10 mouse cellular contexts compared by ENCODE assay signal in genomic region chr15:66353825-66354452, GRCm38 (mm10).
DNase-seq lines count a peak whose midpoint lies in the region; ATAC-seq and TF ChIP-seq lines count a peak whose summit lies in the region.
"Had no signal": no experiment of that assay in that cellular context is flagged by ENCODE, and none has a peak within 500 bp of the region (broad histone marks: within the 10 kb centered on the region; RNA-seq: fewer than 3 reads in every experiment).

No protein-coding gene starts in this region.

- H3K4me2 ChIP-seq in neural tube, embryonic 15.5 days, result no peak overlapping the region
- H3K4me2 ChIP-seq: embryonic facial prominence, embryonic 15.5 days had no signal

- H3K9me3 ChIP-seq in neural tube, embryonic 15.5 days (replicated peaks), result no peaks in the 10 kb centered on the region
- H3K9me3 ChIP-seq: embryonic facial prominence, embryonic 15.5 days had no signal

- H3K4me1 ChIP-seq in cortical plate, adult 2 months (ENCODE audit: control insufficient read depth, insufficient read depth, low read length), result peaks cover 1% of the 10 kb centered on the region; the same call in 1 of the 2 replicates
- H3K4me1 ChIP-seq in neural tube, embryonic 15.5 days, result no peaks in the 10 kb centered on the region; the same call in 1 of the 2 replicates
- H3K4me1 ChIP-seq: embryonic facial prominence, embryonic 15.5 days had no signal

- no peak overlapping the region for H3K9ac ChIP-seq in neural tube, embryonic 15.5 days (replicated peaks)
- H3K9ac ChIP-seq: embryonic facial prominence, embryonic 15.5 days; liver, embryonic 14.5 days had no signal

- ATAC-seq in neural tube, embryonic 15.5 days (ENCODE audit: low FRiP score), result 0 out of 2 replicates have a peak, but pooled peaks have one; percentile 70

- peak overlapping the region; percentile 77; the same call in 1 of the 2 replicates for H3K27ac ChIP-seq in cortical plate, adult 2 months (ENCODE audit: insufficient read depth, low read length)
- H3K27ac ChIP-seq in neural tube, embryonic 15.5 days (replicated peaks), result no peak overlapping the region
- H3K27ac ChIP-seq: embryonic facial prominence, embryonic 15.5 days; liver, embryonic 14.5 days had no signal

- peak; percentile 7 to 35 for DNase-seq in heart, adult 9 months (ENCODE audit: low spot score in 2 of 2)
- DNase-seq in heart, postnatal 25 days (ENCODE audit: low spot score), result no peak
- peak; percentile 33 for DNase-seq in adrenal gland, adult 2 months
- DNase-seq in layer of hippocampus, adult 18-20 months (ENCODE audit: low spot score in 2 of 2), result peak; percentile 43 to 75
- DNase-seq in ovary, postnatal 36 days (ENCODE audit: low spot score), result no peak
- DNase-seq in urinary bladder, postnatal 4 days (ENCODE audit: low spot score in 2 of 2), result no peak

- no peak for TF ChIP-seq POLR2A in cortical plate, adult 2 months (IDR thresholded peaks at IDR 0.05; ENCODE audit: extremely low read depth, insufficient read depth, low read length)

- WGBS in neural tube, embryonic 15.5 days, result 73% methylated on average over 3 of the region's 3 CpGs

- no peak overlapping the region for H3K4me3 ChIP-seq in cortical plate, adult 2 months (ENCODE audit: insufficient read depth, low read length)
- H3K4me3 ChIP-seq in neural tube, embryonic 15.5 days (replicated peaks), result no peak overlapping the region
- H3K4me3 ChIP-seq: embryonic facial prominence, embryonic 15.5 days had no signal

- H3K36me3 ChIP-seq in neural tube, embryonic 15.5 days, result no peaks in the 10 kb centered on the region
- H3K36me3 ChIP-seq: embryonic facial prominence, embryonic 15.5 days had no signal

- TF ChIP-seq CTCF in cortical plate, adult 2 months (IDR thresholded peaks at IDR 0.05; ENCODE audit: extremely low read depth, insufficient read depth, low read length), result no peak

- intact Hi-C loops in heart, postnatal 25 days (cut with DNase I), result no loop called here

- H3K27me3 ChIP-seq in neural tube, embryonic 15.5 days (replicated peaks), result no peaks in the 10 kb centered on the region
- H3K27me3 ChIP-seq: embryonic facial prominence, embryonic 15.5 days had no signal

Comparison
In these comparisons a context has a peak if more than half of its experiments do, and no peak if none do; other contexts are left out.
1. DNase-seq: peak in heart, adult 9 months (2 of 2), adrenal gland, adult 2 months (single experiment) and layer of hippocampus, adult 18-20 months (2 of 2); none in heart, postnatal 25 days (single experiment), ovary, postnatal 36 days (single experiment) and urinary bladder, postnatal 4 days (0 of 2).